Mouse (Mus musculus) neural tube, embryonic 15.5 days (tissue): ENCODE measurements at regions not wholly inside any gene's neighbourhood (a gene's known extent, or its start where the extent isn't known, plus 50 kb on each side); places are given as distances from the start of the nearest gene placed in this dataset.

ENCODE experiments used
- ATAC-seq: fragments of 200-750 bp; cut with Nextera tagmentation; 2 replicates; pipeline ENCODE4 v1.8.0; 2017; ENCODE audit warnings: mild to moderate bottlenecking, moderate TSS enrichment, moderate library complexity; ENCODE audit not compliant: low FRiP score
- H3K27ac ChIP-seq: fragments of 300-500 bp; sonication (generic); replicated peaks from 2 replicates; pipeline ENCODE4 v1.5.1; 2015; ENCODE audit warnings: mild to moderate bottlenecking, inconsistent platforms
- H3K27me3 ChIP-seq: fragments of 300-500 bp; sonication (generic); replicated peaks from 2 replicates; pipeline ENCODE4 v1.6.1; 2015; ENCODE audit warnings: inconsistent platforms
- H3K36me3 ChIP-seq: fragments of 300-500 bp; sonication (generic); 2 replicates; pipeline ENCODE4 v1.6.1; 2015; ENCODE audit warnings: inconsistent platforms
- H3K4me1 ChIP-seq: fragments of 300-500 bp; sonication (generic); 2 replicates; pipeline ENCODE4 v1.6.1; 2015; ENCODE audit warnings: inconsistent platforms
- H3K4me2 ChIP-seq: fragments of 300-500 bp; sonication (generic); 2 replicates; pipeline ENCODE4 v1.6.1; 2015; ENCODE audit warnings: inconsistent platforms, mild to moderate bottlenecking, moderate library complexity
- H3K4me3 ChIP-seq: fragments of 300-500 bp; sonication (generic); replicated peaks from 2 replicates; pipeline ENCODE4 v1.5.1; 2015; ENCODE audit warnings: mild to moderate bottlenecking, inconsistent platforms
- H3K9ac ChIP-seq: fragments of 300-500 bp; sonication (generic); replicated peaks from 2 replicates; pipeline ENCODE4 v1.6.1; 2015; ENCODE audit warnings: mild to moderate bottlenecking, inconsistent platforms
- H3K9me3 ChIP-seq: fragments of 300-500 bp; sonication (generic); replicated peaks from 2 replicates; pipeline ENCODE4 v1.6.1; 2016; ENCODE audit warnings: inconsistent platforms
- WGBS: fragments of 180-500 bp; shearing (Covaris S2); methylation state at CpG from one replicate; pipeline ENCODE4 v1.1.7; 2015; ENCODE audit warnings: mixed read lengths; 5-methylcytosine and 5-hydroxymethylcytosine counted together

GRCm38 (mm10) chr13:53639584-53639983 lies 166.7 kb upstream of the Msx2 start:
- no peak overlapping the region for H3K9ac ChIP-seq
- no peak for ATAC-seq
- 59% methylated on average over 5 of the region's 5 CpGs for WGBS
- H3K4me3 ChIP-seq, result no peak overlapping the region
- peaks cover 10% of the 10 kb centered on the region; the same call in 1 of the 2 replicates for H3K27me3 ChIP-seq
- H3K4me2 ChIP-seq, result no peak overlapping the region
- no peak overlapping the region for H3K27ac ChIP-seq
- no peaks in the 10 kb centered on the region for H3K36me3 ChIP-seq
- H3K9me3 ChIP-seq, result no peaks in the 10 kb centered on the region
- peaks cover 14% of the 10 kb centered on the region for H3K4me1 ChIP-seq

- no peak overlapping the region for H3K4me3 ChIP-seq
- H3K27ac ChIP-seq, result no peak overlapping the region
- H3K27me3 ChIP-seq, result peaks cover 10% of the 10 kb centered on the region; the same call in 1 of the 2 replicates
- peaks cover 17% of the 10 kb centered on the region for H3K4me1 ChIP-seq
- H3K36me3 ChIP-seq, result no peaks in the 10 kb centered on the region
- no peak for ATAC-seq
- H3K9ac ChIP-seq, result no peak overlapping the region
- WGBS, result 91% methylated on average over 10 of the region's 10 CpGs
- no peaks in the 10 kb centered on the region for H3K9me3 ChIP-seq
- no peak overlapping the region for H3K4me2 ChIP-seq
Measured at GRCm38 (mm10) chr13:53639115-53639514, 166.2 kb upstream of the Msx2 start.

GRCm38 (mm10) chr13:53636011-53636410 lies 163.1 kb upstream of the Msx2 start:
- Histone ChIP-seq H3K27ac (no peak overlapping the region), H3K9me3 (no peaks in the 10 kb centered on the region), H3K4me2 (no peak overlapping the region), H3K9ac (no peak overlapping the region), H3K27me3 (0 out of 2 replicates have a peak, but pooled peaks cover 3% of the 10 kb centered on the region), H3K4me3 (no peak overlapping the region), H3K4me1 (peaks cover 14% of the 10 kb centered on the region), H3K36me3 (no peaks in the 10 kb centered on the region)
- ATAC-seq, result no peak
- WGBS, result 78% methylated on average over 5 of the region's 5 CpGs

GRCm38 (mm10) chr13:53634637-53635203 lies 161.8 kb upstream of the Msx2 start:
- Histone ChIP-seq H3K9me3 (no peaks in the 10 kb centered on the region), H3K4me3 (no peak overlapping the region), H3K27ac (no peak overlapping the region), H3K9ac (no peak overlapping the region), H3K4me2 (no peak overlapping the region), H3K4me1 (peaks cover 12% of the 10 kb centered on the region), H3K27me3 (0 out of 2 replicates have a peak, but pooled peaks cover under 1% of the 10 kb centered on the region), H3K36me3 (no peaks in the 10 kb centered on the region)
- ATAC-seq, result peak; percentile 79
- 41% methylated on average over 9 of the region's 9 CpGs for WGBS

- Histone ChIP-seq H3K27me3 (no peaks in the 10 kb centered on the region), H3K4me1 (no peaks in the 10 kb centered on the region), H3K4me3 (no peak overlapping the region), H3K36me3 (no peaks in the 10 kb centered on the region), H3K9ac (no peak overlapping the region), H3K9me3 (no peaks in the 10 kb centered on the region), H3K27ac (no peak overlapping the region), H3K4me2 (no peak overlapping the region)
- 71% methylated on average over 10 of the region's 10 CpGs for WGBS
- ATAC-seq, result no peak
Measured at GRCm38 (mm10) chr13:53598050-53598449, 125.2 kb upstream of the Msx2 start.

GRCm38 (mm10) chr13:53596871-53597800 lies 124.3 kb upstream of the Msx2 start:
- Histone ChIP-seq H3K4me2 (no peak overlapping the region), H3K9me3 (no peaks in the 10 kb centered on the region), H3K9ac (no peak overlapping the region), H3K4me3 (no peak overlapping the region), H3K27ac (no peak overlapping the region), H3K36me3 (no peaks in the 10 kb centered on the region), H3K27me3 (no peaks in the 10 kb centered on the region), H3K4me1 (peaks cover 8% of the 10 kb centered on the region; the same call in 1 of the 2 replicates)
- no peak for ATAC-seq
- 86% methylated on average over 19 of the region's 19 CpGs for WGBS

GRCm38 (mm10) chr13:53592755-53593154 lies 119.9 kb upstream of the Msx2 start:
- Histone ChIP-seq H3K4me3 (no peak overlapping the region), H3K27ac (no peak overlapping the region), H3K36me3 (no peaks in the 10 kb centered on the region), H3K9ac (no peak overlapping the region), H3K4me2 (no peak overlapping the region), H3K27me3 (0 out of 2 replicates have a peak, but pooled peaks cover 5% of the 10 kb centered on the region), H3K4me1 (peaks cover 8% of the 10 kb centered on the region; the same call in 1 of the 2 replicates), H3K9me3 (no peaks in the 10 kb centered on the region)
- 18% methylated on average over 5 of the region's 5 CpGs for WGBS
- no peak for ATAC-seq

- H3K27me3 ChIP-seq, result 0 out of 2 replicates have a peak, but pooled peaks cover 9% of the 10 kb centered on the region
- ATAC-seq, result no peak
- WGBS, result 30% methylated on average over 4 of the region's 4 CpGs
- H3K36me3 ChIP-seq, result no peaks in the 10 kb centered on the region
- H3K9ac ChIP-seq, result no peak overlapping the region
- no peaks in the 10 kb centered on the region for H3K9me3 ChIP-seq
- no peak overlapping the region for H3K4me3 ChIP-seq
- no peak overlapping the region; the same call in 1 of the 2 replicates for H3K4me2 ChIP-seq
- H3K4me1 ChIP-seq, result peaks cover 9% of the 10 kb centered on the region
- no peak overlapping the region for H3K27ac ChIP-seq
Measured at GRCm38 (mm10) chr13:53586771-53587170, 113.9 kb upstream of the Msx2 start.

- Histone ChIP-seq H3K4me1 (peaks cover 9% of the 10 kb centered on the region), H3K4me3 (no peak overlapping the region), H3K27ac (no peak overlapping the region), H3K4me2 (no peak overlapping the region), H3K9ac (no peak overlapping the region), H3K27me3 (0 out of 2 replicates have a peak, but pooled peaks cover 5% of the 10 kb centered on the region), H3K36me3 (no peaks in the 10 kb centered on the region), H3K9me3 (no peaks in the 10 kb centered on the region)
- WGBS, result 84% methylated on average over 9 of the region's 9 CpGs
- ATAC-seq, result no peak
Measured at GRCm38 (mm10) chr13:53584504-53585130, 111.7 kb upstream of the Msx2 start.

- WGBS, result 11% methylated on average over 18 of the region's 18 CpGs
Measured at GRCm38 (mm10) chr13:53553876-53554577, 81.2 kb upstream of the Msx2 start.

GRCm38 (mm10) chr13:53553192-53553875 lies 80.5 kb upstream of the Msx2 start:
- Histone ChIP-seq H3K27me3 (no peaks in the 10 kb centered on the region), H3K4me2 (no peak overlapping the region), H3K9ac (no peak overlapping the region), H3K4me1 (peaks cover 13% of the 10 kb centered on the region), H3K27ac (no peak overlapping the region), H3K36me3 (no peaks in the 10 kb centered on the region), H3K4me3 (no peak overlapping the region), H3K9me3 (no peaks in the 10 kb centered on the region)
- WGBS, result 66% methylated on average over 13 of the region's 13 CpGs
- no peak for ATAC-seq

More at GRCm38 (mm10) chr13:53553876-53554577, 81.2 kb upstream of the Msx2 start:
- Histone ChIP-seq H3K27ac (no peak overlapping the region), H3K27me3 (no peaks in the 10 kb centered on the region), H3K9ac (no peak overlapping the region), H3K4me3 (no peak overlapping the region), H3K4me2 (peak overlapping the region; percentile 31), H3K4me1 (peaks cover 13% of the 10 kb centered on the region), H3K36me3 (no peaks in the 10 kb centered on the region), H3K9me3 (no peaks in the 10 kb centered on the region)
- peak; percentile 69 for ATAC-seq
